Mouse (Mus musculus): ENCODE data around the gene Coro7. TPM values are rescaled to one million over a fixed set of nuclear protein-coding genes. Genes with fewer than 3 reads are reported as not detected.
A peak's percentile ranks its signal among the peaks of the same experiment; 100 is the strongest.

The Coro7 gene
- polyA plus RNA-seq, 1 experiment from 2014 or later: 11.2 TPM

DNA sequence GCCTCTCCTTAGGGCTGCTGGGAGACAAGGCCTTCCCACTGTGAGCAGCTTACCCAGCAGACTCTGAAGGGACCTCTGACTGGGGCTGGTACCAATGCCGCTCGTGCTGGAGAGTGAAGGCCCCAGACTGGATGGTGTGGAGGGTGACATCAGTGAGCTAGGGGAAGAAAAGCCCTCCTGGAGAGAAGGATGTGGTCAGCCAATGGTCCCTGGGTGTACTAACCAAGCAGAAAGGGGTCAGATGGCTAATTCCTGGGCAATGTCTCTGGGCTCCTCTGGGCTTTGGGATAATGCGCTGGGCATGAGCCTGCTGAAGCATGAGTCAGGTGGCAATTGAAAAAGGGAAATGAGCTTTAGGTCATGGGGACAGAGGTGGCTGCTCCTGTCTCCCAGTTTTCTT is 45.9 kb downstream of the Coro7 start:
- no peak for ATAC-seq (replicated peaks; ENCODE audit: insufficient number of reproducible peaks, insufficient read depth, low FRiP score, low read depth)
- Histone ChIP-seq H3K27me3 (no peaks in the 10 kb centered on the region), H3K9me3 (replicated peaks) (no peaks in the 10 kb centered on the region), H3K27ac (no peak overlapping the region), H3K9ac (no peak overlapping the region), H3K36me3 (no peaks in the 10 kb centered on the region), H3K4me1 (replicated peaks) (peaks cover 27% of the 10 kb centered on the region), H3K4me2 (no peak overlapping the region), H3K4me3 (no peak overlapping the region)
- 96% methylated on average over 3 of the region's 3 CpGs for WGBS

DNA sequence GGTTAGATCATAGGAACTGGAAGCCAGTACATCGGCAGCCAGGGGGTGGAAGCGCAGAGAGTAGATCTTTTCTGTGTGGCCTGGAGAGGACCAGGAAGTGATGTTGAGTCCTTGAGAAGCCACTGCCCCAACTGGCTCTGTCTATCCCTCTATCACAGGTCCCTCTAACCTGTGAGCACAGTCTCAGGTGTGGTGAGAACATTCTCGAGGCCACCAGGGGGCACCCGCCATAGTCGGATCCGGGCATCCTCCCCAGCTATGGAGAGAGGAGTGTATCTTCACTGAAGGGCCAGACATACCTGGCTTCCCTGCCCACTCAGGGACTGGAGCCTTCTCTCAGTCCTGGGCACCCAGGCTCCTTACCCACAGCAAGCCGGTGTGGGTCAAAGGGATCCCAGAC is 47.5 kb downstream of the Coro7 start:
- ATAC-seq (replicated peaks; ENCODE audit: insufficient number of reproducible peaks, insufficient read depth, low FRiP score, low read depth): no peak
- 45% methylated on average over 7 of the region's 7 CpGs for WGBS
- Histone ChIP-seq H3K36me3 (no peaks in the 10 kb centered on the region), H3K27me3 (no peaks in the 10 kb centered on the region), H3K4me1 (replicated peaks) (peaks cover 30% of the 10 kb centered on the region), H3K9ac (no peak overlapping the region), H3K9me3 (replicated peaks) (no peaks in the 10 kb centered on the region), H3K4me2 (no peak overlapping the region), H3K4me3 (no peak overlapping the region), H3K27ac (no peak overlapping the region)

GRCm38 (mm10) chr16:4629950-4630349 is 49.6 kb downstream of the Coro7 start:
- Histone ChIP-seq H3K27ac (no peak overlapping the region), H3K4me2 (no peak overlapping the region), H3K9me3 (replicated peaks) (no peaks in the 10 kb centered on the region), H3K9ac (no peak overlapping the region), H3K36me3 (no peaks in the 10 kb centered on the region), H3K4me1 (replicated peaks) (peaks cover 19% of the 10 kb centered on the region), H3K4me3 (no peak overlapping the region), H3K27me3 (no peaks in the 10 kb centered on the region)
- WGBS: 18% methylated on average over 6 of the region's 6 CpGs
- ATAC-seq (replicated peaks; ENCODE audit: insufficient number of reproducible peaks, insufficient read depth, low FRiP score, low read depth): 0 out of 2 replicates have a peak, but pooled peaks have one; percentile 20

DNA sequence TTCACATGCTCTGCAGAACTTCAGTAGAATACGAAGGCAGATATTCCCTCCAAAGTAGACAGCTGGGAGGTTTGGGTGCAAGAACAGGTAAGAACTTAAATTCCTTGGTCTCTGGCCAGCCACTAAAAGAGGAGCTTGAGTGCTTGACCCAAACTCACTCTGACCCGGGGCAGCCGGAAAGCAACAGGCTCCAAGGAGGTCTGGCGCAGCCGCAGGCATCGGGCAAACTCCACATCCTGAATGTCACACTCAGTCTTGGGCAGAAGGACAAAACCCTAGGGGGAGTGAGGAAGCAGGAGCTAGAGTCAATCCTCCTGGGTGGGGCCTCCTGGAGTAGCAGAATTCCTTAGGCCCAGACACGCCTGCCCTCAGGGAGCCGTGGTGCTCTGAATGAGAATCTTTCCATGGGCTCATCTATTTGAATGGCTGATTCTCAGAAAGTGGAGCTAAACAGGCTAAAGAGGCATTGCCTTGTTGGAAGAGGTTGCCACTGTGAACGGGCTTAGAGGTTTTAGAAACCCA is 50.6 kb downstream of the Coro7 start:
- WGBS: 90% methylated on average over 9 of the region's 9 CpGs
- H3K9me3 ChIP-seq (replicated peaks): no peaks in the 10 kb centered on the region
- H3K27me3 ChIP-seq: no peaks in the 10 kb centered on the region
- no peak overlapping the region for H3K9ac ChIP-seq
- H3K27ac ChIP-seq: no peak overlapping the region
- no peaks in the 10 kb centered on the region for H3K36me3 ChIP-seq
- H3K4me1 ChIP-seq (replicated peaks): peaks cover 14% of the 10 kb centered on the region
- H3K4me2 ChIP-seq: no peak overlapping the region
- no peak for ATAC-seq (replicated peaks; ENCODE audit: insufficient number of reproducible peaks, insufficient read depth, low FRiP score, low read depth)
- H3K4me3 ChIP-seq: no peak overlapping the region

DNA sequence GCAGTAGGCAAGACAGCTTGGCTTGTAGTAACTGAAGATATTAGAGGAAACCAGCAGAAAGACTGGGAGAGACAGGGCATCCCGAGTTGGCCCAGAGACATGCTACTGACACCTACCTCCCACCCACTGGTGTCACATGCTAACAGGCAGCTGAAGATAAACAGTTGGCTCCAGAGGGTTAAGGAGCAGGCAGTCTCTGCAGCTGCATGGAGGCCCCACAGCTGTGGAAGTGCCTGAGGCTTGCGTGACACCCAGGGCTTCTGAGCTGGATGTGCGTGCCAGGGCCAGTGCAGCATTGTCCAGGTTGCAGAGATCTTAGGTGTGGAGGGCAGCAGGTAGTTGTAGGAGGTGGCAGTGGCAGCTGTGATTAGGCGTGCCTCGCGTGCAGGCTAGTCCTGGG is 52.5 kb downstream of the Coro7 start:
- no peak overlapping the region for H3K9ac ChIP-seq
- no peak overlapping the region for H3K27ac ChIP-seq

GRCm38 (mm10) chr16:4624481-4625110 is 55.0 kb downstream of the Coro7 start, which contains the start of gene Pam16:
Pam16 (minus strand) TSS chr16:4624988.
- H3K4me1 ChIP-seq (replicated peaks): peaks cover 33% of the 10 kb centered on the region
- no peaks in the 10 kb centered on the region for H3K9me3 ChIP-seq (replicated peaks)
- no peaks in the 10 kb centered on the region for H3K27me3 ChIP-seq
- H3K4me3 ChIP-seq: peak within 1 kb of the TSS; percentile 76
- peak within 1 kb of the TSS; percentile 75 for H3K9ac ChIP-seq
- peak within 1 kb of the TSS; percentile 63 for H3K4me2 ChIP-seq
- WGBS: 0% methylated on average over 56 of the region's 56 CpGs
- peak within 1 kb of the TSS; percentile 86 for H3K27ac ChIP-seq
- H3K36me3 ChIP-seq: no peaks in the 10 kb centered on the region
- peak; percentile 90 for ATAC-seq (replicated peaks; ENCODE audit: insufficient number of reproducible peaks, insufficient read depth, low FRiP score, low read depth)

More for the DNA sequence above, 52.5 kb downstream of the Coro7 start:
- Histone ChIP-seq H3K4me1 (replicated peaks) (peaks cover 22% of the 10 kb centered on the region), H3K27me3 (no peaks in the 10 kb centered on the region), H3K36me3 (no peaks in the 10 kb centered on the region), H3K4me3 (no peak overlapping the region), H3K4me2 (no peak overlapping the region), H3K9me3 (replicated peaks) (no peaks in the 10 kb centered on the region)
- ATAC-seq (replicated peaks; ENCODE audit: insufficient number of reproducible peaks, insufficient read depth, low FRiP score, low read depth): no peak
- 63% methylated on average over 6 of the region's 6 CpGs for WGBS

DNA sequence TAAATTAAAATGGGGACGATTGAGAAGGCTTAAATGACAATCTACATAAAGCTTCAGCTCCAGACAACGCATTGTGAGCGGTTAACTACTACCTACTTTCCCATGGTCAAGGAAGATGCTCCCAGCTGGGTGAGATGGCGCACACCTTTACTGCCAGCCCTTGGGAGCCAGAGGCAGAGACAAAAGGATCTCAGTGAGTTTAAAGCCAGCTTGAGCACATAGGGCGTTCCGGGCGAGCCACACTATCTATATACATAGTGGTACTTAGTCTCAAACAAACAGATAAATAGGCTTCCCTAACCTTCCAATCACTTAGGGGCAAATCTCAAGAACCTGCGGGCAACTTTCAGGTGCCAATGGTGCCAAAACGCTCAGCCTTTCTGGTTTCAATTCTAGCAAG is 55.5 kb downstream of the Coro7 start:
- Histone ChIP-seq H3K27me3 (no peaks in the 10 kb centered on the region), H3K27ac (peak overlapping the region; percentile 86), H3K9me3 (replicated peaks) (no peaks in the 10 kb centered on the region), H3K4me2 (peak overlapping the region; percentile 63), H3K4me3 (peak overlapping the region; percentile 76), H3K9ac (peak overlapping the region; percentile 75), H3K36me3 (peaks cover under 1% of the 10 kb centered on the region; the same call in 1 of the 2 replicates), H3K4me1 (replicated peaks) (peaks cover 34% of the 10 kb centered on the region)
- 16% methylated on average over 9 of the region's 9 CpGs for WGBS
- no peak for ATAC-seq (replicated peaks; ENCODE audit: insufficient number of reproducible peaks, insufficient read depth, low FRiP score, low read depth)

- Histone ChIP-seq H3K4me2 (no peak overlapping the region), H3K9me3 (replicated peaks) (no peaks in the 10 kb centered on the region), H3K4me1 (replicated peaks) (peaks cover 15% of the 10 kb centered on the region), H3K27ac (no peak overlapping the region), H3K4me3 (no peak overlapping the region), H3K36me3 (peaks cover 48% of the 10 kb centered on the region), H3K27me3 (no peaks in the 10 kb centered on the region), H3K9ac (no peak overlapping the region)
- no peak for ATAC-seq (replicated peaks; ENCODE audit: insufficient number of reproducible peaks, insufficient read depth, low FRiP score, low read depth)
- WGBS: 79% methylated on average over 4 of the region's 4 CpGs
These were observed 62.7 kb downstream of the Coro7 start for GRCm38 (mm10) chr16:4616829-4617228.

GRCm38 (mm10) chr16:4615297-4615696 is 64.3 kb downstream of the Coro7 start:
- H3K36me3 ChIP-seq: peaks cover 58% of the 10 kb centered on the region
- no peak overlapping the region for H3K4me2 ChIP-seq
- H3K27ac ChIP-seq: 0 out of 2 replicates have a peak overlapping the region, but pooled peaks have one; percentile 37
- H3K9me3 ChIP-seq (replicated peaks): no peaks in the 10 kb centered on the region
- H3K9ac ChIP-seq: no peak overlapping the region
- H3K4me3 ChIP-seq: no peak overlapping the region
- peaks cover 10% of the 10 kb centered on the region for H3K4me1 ChIP-seq (replicated peaks)
- no peak for ATAC-seq (replicated peaks; ENCODE audit: insufficient number of reproducible peaks, insufficient read depth, low FRiP score, low read depth)
- WGBS: 96% methylated on average over 1 of the region's 1 CpGs
- no peaks in the 10 kb centered on the region for H3K27me3 ChIP-seq

DNA sequence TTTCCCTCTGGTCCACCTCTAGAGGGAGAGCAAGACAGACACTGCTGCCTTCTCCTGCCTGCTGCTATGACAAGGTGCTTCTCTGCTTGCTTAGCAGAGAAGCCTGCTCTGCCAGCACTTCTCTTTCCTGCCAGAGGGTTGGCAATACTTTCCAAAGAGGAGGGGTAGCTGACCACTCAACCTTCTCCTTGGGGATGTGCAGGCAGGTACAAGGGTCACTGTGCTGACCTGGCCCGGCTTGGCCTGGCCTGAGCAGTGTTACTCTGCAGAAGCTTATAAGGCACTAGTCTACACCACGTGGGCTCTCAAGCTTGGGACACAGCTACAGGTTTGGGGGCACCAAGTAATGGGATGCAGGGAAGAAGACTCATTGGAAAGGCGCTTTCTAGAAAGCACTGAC is 64.9 kb downstream of the Coro7 start:
- H3K36me3 ChIP-seq: peaks cover 64% of the 10 kb centered on the region
- H3K9me3 ChIP-seq (replicated peaks): no peaks in the 10 kb centered on the region
- no peak overlapping the region for H3K27ac ChIP-seq
- no peak overlapping the region for H3K4me2 ChIP-seq
- H3K4me3 ChIP-seq: no peak overlapping the region
- H3K9ac ChIP-seq: no peak overlapping the region
- ATAC-seq (replicated peaks; ENCODE audit: insufficient number of reproducible peaks, insufficient read depth, low FRiP score, low read depth): no peak; the same call in 1 of the 2 replicates
- H3K4me1 ChIP-seq (replicated peaks): peaks cover 4% of the 10 kb centered on the region
- H3K27me3 ChIP-seq: no peaks in the 10 kb centered on the region
- WGBS: 86% methylated on average over 3 of the region's 3 CpGs

DNA sequence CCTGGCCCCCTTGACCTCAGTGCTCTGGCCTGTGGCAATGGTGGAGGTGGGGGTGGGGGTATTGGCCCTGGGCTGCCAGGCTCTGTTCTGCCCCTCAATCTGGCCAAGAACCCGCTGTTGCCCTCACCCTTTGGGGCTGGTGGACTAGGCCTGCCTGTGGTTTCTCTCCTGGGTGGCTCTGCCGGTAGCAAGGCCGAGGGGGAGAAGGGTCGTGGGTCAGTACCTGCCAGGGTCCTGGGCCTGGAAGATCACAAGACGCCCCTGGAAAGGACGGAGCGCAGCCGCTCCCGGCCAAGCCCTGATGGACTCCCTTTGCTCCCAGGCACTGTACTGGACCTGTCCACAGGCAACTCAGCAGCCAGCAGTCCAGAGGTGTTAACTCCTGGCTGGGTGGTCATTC is 65.8 kb downstream of the Coro7 start:
- H3K9ac ChIP-seq: no peak overlapping the region
- H3K27ac ChIP-seq: no peak overlapping the region
- H3K4me2 ChIP-seq: no peak overlapping the region
- WGBS: 94% methylated on average over 9 of the region's 9 CpGs
- H3K9me3 ChIP-seq (replicated peaks): no peaks in the 10 kb centered on the region
- peaks cover 3% of the 10 kb centered on the region; the same call in 1 of the 2 replicates for H3K4me1 ChIP-seq (replicated peaks)
- H3K36me3 ChIP-seq: peaks cover 62% of the 10 kb centered on the region
- no peak overlapping the region for H3K4me3 ChIP-seq
- no peaks in the 10 kb centered on the region for H3K27me3 ChIP-seq
- no peak for ATAC-seq (replicated peaks; ENCODE audit: insufficient number of reproducible peaks, insufficient read depth, low FRiP score, low read depth)

GRCm38 (mm10) chr16:4611676-4612075 is 67.9 kb downstream of the Coro7 start:
- no peak overlapping the region for H3K4me2 ChIP-seq
- ATAC-seq (replicated peaks; ENCODE audit: insufficient number of reproducible peaks, insufficient read depth, low FRiP score, low read depth): no peak
- WGBS: 89% methylated on average over 7 of the region's 7 CpGs
- peaks cover 22% of the 10 kb centered on the region for H3K4me1 ChIP-seq (replicated peaks)
- H3K36me3 ChIP-seq: peaks cover 56% of the 10 kb centered on the region
- H3K4me3 ChIP-seq: no peak overlapping the region
- no peaks in the 10 kb centered on the region for H3K27me3 ChIP-seq
- no peak overlapping the region for H3K9ac ChIP-seq
- no peak overlapping the region for H3K27ac ChIP-seq
- H3K9me3 ChIP-seq (replicated peaks): no peaks in the 10 kb centered on the region
